Mouse (Mus musculus): ENCODE measurements at regions not wholly inside any gene's neighbourhood (a gene's known extent, or its start where the extent isn't known, plus 50 kb on each side); places are given as distances from the start of the nearest gene placed in this dataset.
A peak's percentile ranks its signal among the peaks of the same experiment; 100 is the strongest.

DNA sequence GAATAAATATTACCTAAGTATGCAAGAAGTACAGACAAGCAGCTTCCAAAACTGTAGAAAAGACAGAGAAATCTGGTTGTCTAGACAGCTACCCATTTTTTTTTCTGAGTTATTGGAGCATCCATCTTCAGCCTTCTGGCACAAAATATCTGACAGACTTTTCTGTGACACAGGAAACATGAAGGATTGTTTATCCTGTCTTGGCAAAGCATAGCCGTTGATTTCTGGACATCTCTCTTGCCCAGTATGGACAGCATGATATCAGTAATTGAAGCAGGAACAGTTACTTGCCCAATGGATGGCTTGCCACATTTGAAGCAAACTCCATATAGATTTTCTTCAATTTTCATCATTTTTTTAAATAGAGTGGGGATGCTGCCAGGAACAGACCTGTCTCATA, 96.1 kb upstream of the Naaladl2 start:
- in situ Hi-C loops (cut with MboI; ENCODE audit: low pct_ligation_motif_present, low pct_unique_long_range_greater_than_20kb, low sequenced_read_pairs) (no loop called here), dilution Hi-C loops (cut with MboI; ENCODE audit: extremely low pct_ligation_motif_present, extremely low pct_unique_long_range_greater_than_20kb, low sequenced_read_pairs) (no loop called here)
- H3K4me2 ChIP-seq (ENCODE audit: insufficient read depth, low read depth, poor library complexity, severe bottlenecking) = no peak overlapping the region
- H3K27ac ChIP-seq (ENCODE audit: insufficient read depth, low read depth) = no peak overlapping the region
- TF ChIP-seq ZKSCAN1 (IDR thresholded peaks at IDR 0.05; ENCODE audit: borderline replicate concordance, low read depth, low read length) (no peak), GABPA (IDR thresholded peaks at IDR 0.05; ENCODE audit: insufficient replicate concordance, low read depth, low read length) (no peak), HCFC1 (IDR thresholded peaks at IDR 0.05; ENCODE audit: low read depth, low read length) (no peak), SIN3A (IDR thresholded peaks at IDR 0.05; ENCODE audit: low read length) (no peak), RAD21 (IDR thresholded peaks at IDR 0.05; ENCODE audit: low read depth, low read length) (no peak), USF2 (conservative IDR thresholded peaks at IDR 0.05; ENCODE audit: low read depth, low read length) (no peak), BHLHE40 (IDR thresholded peaks at IDR 0.05; ENCODE audit: low read depth, low read length) (no peak), ZMIZ1 (IDR thresholded peaks at IDR 0.05; ENCODE audit: low read depth, low read length) (no peak), JUND (conservative IDR thresholded peaks at IDR 0.05; ENCODE audit: low read depth, low read length) (no peak), USF1 (IDR thresholded peaks at IDR 0.05; ENCODE audit: low read depth, low read length) (no peak), PAX5 (IDR thresholded peaks at IDR 0.05; ENCODE audit: low read length) (no peak), EP300 (IDR thresholded peaks at IDR 0.05; ENCODE audit: low read length) (no peak), TBP (conservative IDR thresholded peaks at IDR 0.05; ENCODE audit: low read depth, low read length) (no peak), MAFK (IDR thresholded peaks at IDR 0.05; ENCODE audit: insufficient replicate concordance, low read length) (no peak), CHD2 (IDR thresholded peaks at IDR 0.05; ENCODE audit: low read length) (no peak), MEF2A (IDR thresholded peaks at IDR 0.05; ENCODE audit: borderline replicate concordance, low read depth, low read length) (no peak), UBTF (IDR thresholded peaks at IDR 0.05; ENCODE audit: low read depth, low read length) (no peak), ZC3H11A (IDR thresholded peaks at IDR 0.05; ENCODE audit: low read depth, low read length) (no peak), MAZ (IDR thresholded peaks at IDR 0.05; ENCODE audit: low read depth, low read length) (no peak)
- no peak overlapping the region for H3K9ac ChIP-seq (ENCODE audit: insufficient read depth, low read depth)
- no peaks in the 10 kb centered on the region for H3K36me3 ChIP-seq (replicated peaks in 1 of 2; ENCODE audit: control insufficient read depth in 1 of 2, insufficient read depth in 1 of 2, low read length in 1 of 2)
- peaks cover 12% of the 10 kb centered on the region for H3K9me3 ChIP-seq (replicated peaks; ENCODE audit: low read length)
- H3K27me3 ChIP-seq (replicated peaks) = no peaks in the 10 kb centered on the region
- H3K79me2 ChIP-seq (replicated peaks; ENCODE audit: control insufficient read depth, extremely low read depth, insufficient read depth, poor library complexity, severe bottlenecking) = no peaks in the 10 kb centered on the region
- H3K4me1 ChIP-seq (ENCODE audit: control insufficient read depth in 1 of 2, insufficient read depth in 2 of 2) = no peaks in the 10 kb centered on the region
- no peak for DNase-seq (ENCODE audit: extremely low read depth)
- no peak overlapping the region for H3K4me3 ChIP-seq (replicated peaks in 1 of 3; ENCODE audit: low read depth in 2 of 3, low read length in 2 of 3, poor library complexity in 1 of 3)

DNA sequence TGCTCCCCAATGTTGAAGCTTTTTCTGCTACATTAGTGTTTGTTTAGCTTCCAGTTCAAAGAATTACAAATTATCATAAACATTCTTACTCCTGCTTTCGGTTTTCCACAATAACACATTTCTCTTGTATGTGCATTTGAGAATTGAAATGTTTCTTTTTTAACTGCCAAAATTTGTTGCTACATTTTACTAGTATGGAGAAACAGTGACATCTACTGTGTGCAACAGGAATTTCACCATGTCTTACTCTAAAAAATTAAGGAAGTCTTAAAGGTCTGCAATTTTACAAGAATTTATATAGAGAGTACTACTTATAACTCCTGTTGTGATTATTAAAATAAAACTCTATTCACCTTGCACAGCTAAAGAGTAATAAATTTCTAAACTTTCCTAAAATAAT, 76.5 kb upstream of the Naaladl2 start:
- no peak for TF ChIP-seq EP300 (IDR thresholded peaks at IDR 0.05; ENCODE audit: low read length)
- peak; percentile 14; the same call in 1 of the 2 replicates for TF ChIP-seq SMC3 (IDR thresholded peaks at IDR 0.05; ENCODE audit: low read depth, low read length)
- no peak for TF ChIP-seq PAX5 (IDR thresholded peaks at IDR 0.05; ENCODE audit: low read length)
- no peak for TF ChIP-seq TBP (conservative IDR thresholded peaks at IDR 0.05; ENCODE audit: low read depth, low read length)
- TF ChIP-seq CTCF (conservative IDR thresholded peaks at IDR 0.05 in 1 of 2, IDR thresholded peaks at IDR 0.05 in 1 of 2; ENCODE audit: low read depth in 2 of 2, low read length in 2 of 2) = peak in 1 of 2 experiments; percentile 46; a peak in 2 of 4 replicates
- TF ChIP-seq BHLHE40 (IDR thresholded peaks at IDR 0.05; ENCODE audit: low read depth, low read length) = no peak
- no peak for TF ChIP-seq GABPA (IDR thresholded peaks at IDR 0.05; ENCODE audit: insufficient replicate concordance, low read depth, low read length)
- no peak for TF ChIP-seq ZNF384 (IDR thresholded peaks at IDR 0.05; ENCODE audit: low read depth, low read length)
- TF ChIP-seq RAD21 (IDR thresholded peaks at IDR 0.05; ENCODE audit: low read depth, low read length) = peak; percentile 64
- Histone ChIP-seq H3K4me2 (ENCODE audit: insufficient read depth, low read depth, poor library complexity, severe bottlenecking) (no peak overlapping the region), H3K27me3 (replicated peaks) (no peaks in the 10 kb centered on the region), H3K4me3 (replicated peaks in 1 of 3; ENCODE audit: low read depth in 2 of 3, low read length in 2 of 3, poor library complexity in 1 of 3) (no peak overlapping the region), H3K27ac (ENCODE audit: insufficient read depth, low read depth) (no peak overlapping the region), H3K4me1 (ENCODE audit: control insufficient read depth in 1 of 2, insufficient read depth in 2 of 2) (no peaks in the 10 kb centered on the region), H3K36me3 (replicated peaks in 1 of 2; ENCODE audit: control insufficient read depth in 1 of 2, insufficient read depth in 1 of 2, low read length in 1 of 2) (no peaks in the 10 kb centered on the region), H3K9me3 (replicated peaks; ENCODE audit: low read length) (peaks cover 21% of the 10 kb centered on the region), H3K79me2 (replicated peaks; ENCODE audit: control insufficient read depth, extremely low read depth, insufficient read depth, poor library complexity, severe bottlenecking) (no peaks in the 10 kb centered on the region), H3K9ac (ENCODE audit: insufficient read depth, low read depth) (no peak overlapping the region)
- DNase-seq (ENCODE audit: extremely low read depth) = no peak
- dilution Hi-C loops (cut with MboI; ENCODE audit: extremely low pct_ligation_motif_present, extremely low pct_unique_long_range_greater_than_20kb, low sequenced_read_pairs) (no loop called here), in situ Hi-C loops (cut with MboI; ENCODE audit: low pct_ligation_motif_present, low pct_unique_long_range_greater_than_20kb, low sequenced_read_pairs) (no loop called here)
